Mouse (Mus musculus) heart, embryonic 10.5 days (tissue): ENCODE measurements around the gene Mrrf. TPM values are rescaled to one million over a fixed set of nuclear protein-coding genes. Genes with fewer than 3 reads are reported as not detected.
A peak's percentile ranks its signal among the peaks of the same experiment; 100 is the strongest.

ENCODE experiments used
- DNase-seq: peaks from one replicate; pipeline ENCODE4 v3.0.0-alpha.2; 2017; ENCODE audit warnings: low spot score
- H3K27ac ChIP-seq: fragments of 300-500 bp; sonication (generic); 2 replicates; pipeline ENCODE4 v1.5.1; 2016; ENCODE audit warnings: mild to moderate bottlenecking
- H3K27me3 ChIP-seq: fragments of 300-500 bp; sonication (generic); 2 replicates; pipeline ENCODE4 v1.6.1; 2016; ENCODE audit warnings: mild to moderate bottlenecking; ENCODE audit not compliant: poor library complexity, insufficient read depth, severe bottlenecking
- H3K36me3 ChIP-seq: fragments of 300-500 bp; sonication (generic); 2 replicates; pipeline ENCODE4 v1.6.1; 2016; ENCODE audit warnings: mild to moderate bottlenecking, moderate library complexity
- H3K4me1 ChIP-seq: fragments of 300-500 bp; sonication (generic); 2 replicates; pipeline ENCODE4 v1.6.1; 2016; ENCODE audit warnings: mild to moderate bottlenecking
- H3K4me3 ChIP-seq: fragments of 300-500 bp; sonication (generic); 2 replicates; pipeline ENCODE4 v1.5.1; 2016; ENCODE audit warnings: mild to moderate bottlenecking, moderate library complexity
- H3K9me3 ChIP-seq: fragments of 300-500 bp; sonication (generic); 2 replicates; pipeline ENCODE4 v1.6.1; 2016; ENCODE audit warnings: mild to moderate bottlenecking, moderate library complexity
- WGBS: fragments of 180-500 bp; shearing (Covaris S2); methylation state at CpG from one replicate; pipeline ENCODE4 v1.1.7; 2016; 5-methylcytosine and 5-hydroxymethylcytosine counted together
- polyA plus RNA-seq: library from polyadenylated mRNA; unstranded; fragments of >200 nt; fragmentation: Nextera tagmentation; extraction: Ambion mirVana; gene quantifications from 2 replicates; pipeline ENCODE4 v1.2.1, GENCODE M21; 2016

Gene Mrrf
- polyA plus RNA-seq, 1 experiment from 2014 or later = 35.0 TPM

DNA sequence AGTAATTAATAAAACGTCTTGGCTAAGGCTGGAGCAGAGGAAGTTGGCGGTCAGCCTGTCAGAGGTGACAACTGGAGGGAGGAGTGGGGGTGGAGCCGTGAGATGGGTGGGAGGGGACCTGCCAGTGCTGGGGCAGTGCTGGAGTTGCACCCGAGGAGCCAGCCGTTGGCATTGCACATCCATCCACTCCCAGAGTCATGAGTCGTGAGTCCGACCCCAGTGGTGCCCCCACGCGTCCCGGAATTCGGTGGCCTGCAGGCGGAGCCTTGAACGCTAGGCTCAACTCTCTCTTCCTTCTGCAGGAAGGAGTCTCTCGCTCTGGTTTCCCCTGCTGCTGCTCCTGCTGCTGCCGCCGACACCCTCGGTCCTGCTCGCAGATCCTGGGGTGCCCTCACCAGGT lies 94.2 kb downstream of the Mrrf start, which contains the start of gene Ptgs1:
TSS of gene Ptgs1 (plus strand) at position 61 of the 400 bp plus-strand sequence.
- H3K27ac ChIP-seq = peak within 1 kb of the TSS; percentile 36; the same call in 1 of the 2 replicates
- peak within 1 kb of the TSS; percentile 66 for H3K4me3 ChIP-seq
- under 1% methylated on average over 18 of the region's 18 CpGs for WGBS
- no peak for DNase-seq
- peaks cover 36% of the 10 kb centered on the region for H3K4me1 ChIP-seq
- peaks cover 26% of the 10 kb centered on the region for H3K27me3 ChIP-seq
- H3K9me3 ChIP-seq = no peaks in the 10 kb centered on the region
- no peaks in the 10 kb centered on the region for H3K36me3 ChIP-seq

DNA sequence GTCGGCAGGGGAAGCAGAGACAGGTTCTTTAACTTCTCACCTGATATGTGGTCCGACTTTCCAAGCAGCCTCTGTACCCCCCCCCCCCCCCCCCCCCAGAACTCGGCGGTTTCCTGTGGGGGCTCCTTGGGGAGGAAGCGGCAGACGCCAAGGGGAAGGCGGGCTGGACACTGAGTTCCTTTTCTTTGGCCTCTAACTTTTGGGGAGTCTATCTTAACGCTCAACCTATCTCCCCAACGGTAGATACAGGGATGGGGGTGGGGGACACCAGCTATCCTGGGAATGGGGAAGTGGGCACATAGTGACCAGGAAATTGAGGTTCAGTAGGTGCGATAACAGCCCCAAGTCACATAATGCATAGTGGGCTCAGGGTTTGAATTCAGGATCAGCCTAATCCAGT lies 94.8 kb downstream of the Mrrf start:
- no peaks in the 10 kb centered on the region for H3K36me3 ChIP-seq
- peaks cover 26% of the 10 kb centered on the region for H3K27me3 ChIP-seq
- no peaks in the 10 kb centered on the region for H3K9me3 ChIP-seq
- DNase-seq = no peak
- peaks cover 42% of the 10 kb centered on the region for H3K4me1 ChIP-seq
- WGBS = 12% methylated on average over 10 of the region's 10 CpGs
- peak overlapping the region; percentile 66 for H3K4me3 ChIP-seq
- H3K27ac ChIP-seq = peak overlapping the region; percentile 36; the same call in 1 of the 2 replicates

DNA sequence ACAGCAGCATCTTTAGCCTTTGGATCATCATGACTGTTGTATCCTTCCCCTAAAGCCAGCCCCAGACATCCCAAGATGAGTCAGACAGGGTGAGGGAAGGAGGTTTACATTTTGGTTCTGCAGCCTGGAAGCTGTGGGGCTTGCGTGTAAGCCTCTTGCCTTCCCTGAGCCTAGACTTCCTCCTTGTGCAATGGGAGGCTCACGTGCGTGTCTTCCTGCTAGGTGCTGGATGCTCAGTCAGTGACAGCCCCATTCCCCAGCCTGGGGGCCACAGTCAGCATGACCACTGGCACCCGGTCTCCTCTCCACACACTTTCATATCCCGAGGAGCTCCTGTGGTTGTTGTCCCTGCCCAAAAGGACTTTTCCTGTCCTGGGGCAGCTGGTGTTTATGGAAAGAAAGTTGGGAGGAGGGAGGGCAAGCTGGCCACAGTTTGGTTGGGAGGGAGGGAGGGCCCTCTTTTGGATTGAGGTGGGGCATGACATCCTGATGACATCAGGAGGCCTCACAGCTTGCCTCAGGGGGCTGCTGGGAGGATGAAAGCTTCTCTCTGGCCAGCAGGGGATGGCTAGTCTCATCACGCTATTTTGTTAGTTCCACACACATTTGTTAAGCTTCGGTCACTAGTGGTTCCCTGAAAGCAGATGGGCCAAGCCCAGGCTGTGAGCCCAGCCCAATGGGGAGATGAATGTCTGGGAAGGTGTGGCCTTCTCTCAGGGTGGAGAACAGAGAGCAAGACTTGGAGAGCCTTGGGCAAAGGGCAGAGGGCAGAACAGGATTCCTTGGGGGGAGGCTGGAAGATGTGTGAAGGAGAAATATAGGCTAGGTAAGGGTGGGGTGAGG lies 98.6 kb downstream of the Mrrf start:
- H3K4me3 ChIP-seq = no peak overlapping the region
- H3K27ac ChIP-seq = peak overlapping the region; percentile 56
- peaks cover 13% of the 10 kb centered on the region for H3K27me3 ChIP-seq
- peaks cover 53% of the 10 kb centered on the region for H3K4me1 ChIP-seq
- no peaks in the 10 kb centered on the region for H3K9me3 ChIP-seq
- DNase-seq = no peak
- no peaks in the 10 kb centered on the region; the same call in 1 of the 2 replicates for H3K36me3 ChIP-seq
- 38% methylated on average over 7 of the region's 7 CpGs for WGBS

DNA sequence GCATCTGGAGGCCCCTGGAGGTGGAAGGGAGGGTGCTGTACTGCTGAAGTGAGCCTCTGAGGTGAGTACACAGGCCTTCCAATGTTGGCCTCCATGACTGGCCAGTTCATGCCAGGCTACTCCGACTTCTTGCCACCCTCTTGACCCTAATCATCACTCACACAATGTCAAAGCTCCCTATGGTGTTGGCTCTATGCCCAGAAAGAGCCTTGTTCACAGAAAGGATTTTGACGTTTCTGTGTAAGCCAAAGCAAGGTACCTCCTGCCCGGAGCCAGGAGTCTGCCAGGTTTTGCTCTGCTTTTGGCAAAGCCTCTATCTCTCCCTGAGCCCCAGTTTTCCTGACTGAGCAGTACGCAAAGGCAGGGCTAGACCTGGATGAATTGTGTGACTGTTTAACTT lies 99.7 kb downstream of the Mrrf start:
- WGBS = 33% methylated on average over 4 of the region's 4 CpGs
- peak overlapping the region; percentile 56; the same call in 1 of the 2 replicates for H3K27ac ChIP-seq
- H3K36me3 ChIP-seq = peaks cover 4% of the 10 kb centered on the region; the same call in 1 of the 2 replicates
- H3K27me3 ChIP-seq = peaks cover 11% of the 10 kb centered on the region
- H3K4me1 ChIP-seq = peaks cover 44% of the 10 kb centered on the region
- peak overlapping the region; percentile 0; the same call in 1 of the 2 replicates for H3K4me3 ChIP-seq
- H3K9me3 ChIP-seq = no peaks in the 10 kb centered on the region
- DNase-seq = no peak

GRCm38 (mm10) chr2:36236889-36237288 lies 100.7 kb downstream of the Mrrf start:
- H3K27me3 ChIP-seq = 0 out of 2 replicates have a peak, but pooled peaks cover 1% of the 10 kb centered on the region
- no peaks in the 10 kb centered on the region for H3K9me3 ChIP-seq
- no peak overlapping the region for H3K4me3 ChIP-seq
- peaks cover 39% of the 10 kb centered on the region for H3K4me1 ChIP-seq
- WGBS = 71% methylated on average over 5 of the region's 5 CpGs
- no peak for DNase-seq
- H3K36me3 ChIP-seq = peaks cover 4% of the 10 kb centered on the region; the same call in 1 of the 2 replicates
- H3K27ac ChIP-seq = no peak overlapping the region

DNA sequence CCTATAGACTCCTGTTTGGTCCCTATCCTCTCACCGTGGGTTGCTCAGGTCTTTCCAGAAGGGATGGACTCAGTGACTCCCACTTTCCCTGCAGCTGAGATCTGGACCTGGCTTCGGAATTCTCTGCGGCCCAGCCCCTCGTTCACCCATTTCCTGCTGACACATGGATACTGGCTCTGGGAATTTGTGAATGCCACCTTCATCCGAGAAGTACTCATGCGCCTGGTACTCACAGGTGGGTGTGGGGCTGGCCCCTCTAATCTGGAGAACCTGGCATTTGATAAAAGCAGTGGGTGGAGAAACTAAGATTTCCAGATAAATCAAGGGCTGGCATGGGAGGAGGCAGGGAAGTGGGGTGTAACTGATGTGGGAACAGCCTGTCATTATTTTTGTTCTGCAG lies 101.4 kb downstream of the Mrrf start:
- no peak overlapping the region for H3K27ac ChIP-seq
- 81% methylated on average over 6 of the region's 6 CpGs for WGBS

GRCm38 (mm10) chr2:36238467-36238866 lies 102.3 kb downstream of the Mrrf start:
- peaks cover 35% of the 10 kb centered on the region for H3K4me1 ChIP-seq
- no peak for DNase-seq

More for the DNA sequence above, 101.4 kb downstream of the Mrrf start:
- Histone ChIP-seq H3K4me1 (peaks cover 35% of the 10 kb centered on the region), H3K4me3 (no peak overlapping the region), H3K27me3 (no peaks in the 10 kb centered on the region), H3K36me3 (peaks cover 4% of the 10 kb centered on the region; the same call in 1 of the 2 replicates), H3K9me3 (no peaks in the 10 kb centered on the region)
- no peak for DNase-seq

DNA sequence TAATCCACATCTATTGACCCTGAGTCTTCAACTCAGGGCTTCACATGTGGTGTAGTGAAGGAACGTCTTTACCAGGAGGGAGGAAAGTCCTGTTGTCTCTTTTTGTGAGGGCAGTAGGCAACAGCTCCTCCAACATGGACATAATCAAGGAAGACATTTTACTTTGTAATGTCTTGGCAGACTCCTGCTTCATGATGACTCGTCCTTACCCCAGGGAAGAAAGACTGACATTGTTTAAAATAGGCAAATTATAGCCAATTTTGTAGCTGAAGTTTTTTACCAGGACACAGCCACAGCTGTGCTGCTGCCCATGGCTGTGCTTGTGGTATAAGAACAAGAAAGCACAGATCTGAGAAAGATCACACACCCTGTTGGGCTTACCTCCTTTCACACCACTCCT lies 102.8 kb downstream of the Mrrf start:
- H3K9me3 ChIP-seq = no peaks in the 10 kb centered on the region
- peaks cover 4% of the 10 kb centered on the region; the same call in 1 of the 2 replicates for H3K36me3 ChIP-seq
- peaks cover 31% of the 10 kb centered on the region for H3K4me1 ChIP-seq
- no peak overlapping the region for H3K4me3 ChIP-seq
- 85% methylated on average over 2 of the region's 2 CpGs for WGBS
- DNase-seq = no peak
- H3K27ac ChIP-seq = no peak overlapping the region
- H3K27me3 ChIP-seq = no peaks in the 10 kb centered on the region

More at GRCm38 (mm10) chr2:36238467-36238866, 102.3 kb downstream of the Mrrf start:
- no peak overlapping the region for H3K4me3 ChIP-seq
- H3K27ac ChIP-seq = no peak overlapping the region
- WGBS = 71% methylated on average over 3 of the region's 3 CpGs
- H3K27me3 ChIP-seq = no peaks in the 10 kb centered on the region
- H3K9me3 ChIP-seq = no peaks in the 10 kb centered on the region
- H3K36me3 ChIP-seq = peaks cover 4% of the 10 kb centered on the region; the same call in 1 of the 2 replicates

Other genes starting within 250 kb of the Mrrf start
- 0.42 and 0.85 TPM in 2 replicates for gene Ttll11, start 156.5 kb upstream of the Mrrf start, polyA plus RNA-seq
- 329 and 373 TPM in 2 replicates for gene Ndufa8, start 87.0 kb upstream of the Mrrf start, polyA plus RNA-seq
- gene Morn5, start 86.9 kb upstream of the Mrrf start, polyA plus RNA-seq = not detected in 2 replicates
- 0.43 and 1.5 TPM in 2 replicates for gene Lhx6, start 31.0 kb upstream of the Mrrf start, polyA plus RNA-seq
- 60.0 and 60.7 TPM in 2 replicates for gene Rbm18, start 384 bp downstream of the Mrrf start, polyA plus RNA-seq
- gene Ptgs1, start 94.0 kb downstream of the Mrrf start, polyA plus RNA-seq = 12.2 and 16.4 TPM in 2 replicates
- gene Olfr338, start 237.1 kb downstream of the Mrrf start, polyA plus RNA-seq = not detected in 2 replicates